Mouse (Mus musculus) lung, embryonic 16.5 days (tissue): Measurements from ENCODE around the gene Man2b2. TPM values are rescaled to one million over a fixed set of nuclear protein-coding genes. Genes with fewer than 3 reads are reported as not detected.

Source experiments
- ATAC-seq: fragments of 200-750 bp; cut with Nextera tagmentation; 2 replicates; pipeline ENCODE4 v1.8.0; 2017; ENCODE audit warnings: low read depth, mild to moderate bottlenecking, moderate library complexity
- H3K27ac ChIP-seq: fragments of 300-500 bp; sonication (generic); 2 replicates; pipeline ENCODE4 v1.5.1; 2014; ENCODE audit warnings: mild to moderate bottlenecking, control low read depth, low read length
- H3K27me3 ChIP-seq: fragments of 300-500 bp; sonication (generic); 2 replicates; pipeline ENCODE4 v1.6.1; 2014; ENCODE audit warnings: low read depth, low read length, mixed read lengths; ENCODE audit not compliant: control insufficient read depth, insufficient read depth
- H3K36me3 ChIP-seq: fragments of 300-500 bp; sonication (generic); 2 replicates; pipeline ENCODE4 v1.6.1; 2014; ENCODE audit warnings: low read length; ENCODE audit not compliant: control insufficient read depth, insufficient read depth
- H3K4me1 ChIP-seq: fragments of 300-500 bp; sonication (generic); replicated peaks from 2 replicates; pipeline ENCODE4 v1.6.1; 2014; ENCODE audit warnings: low read length, mixed read lengths; ENCODE audit not compliant: control insufficient read depth, insufficient read depth
- H3K4me2 ChIP-seq: fragments of 300-500 bp; sonication (generic); 2 replicates; pipeline ENCODE4 v1.6.1; 2014; ENCODE audit warnings: low read depth, low read length, control low read depth
- H3K4me3 ChIP-seq: fragments of 300-500 bp; sonication (generic); 2 replicates; pipeline ENCODE4 v1.5.1; 2014; ENCODE audit warnings: mild to moderate bottlenecking, low read length, control low read depth
- H3K9ac ChIP-seq: fragments of 300-500 bp; sonication (generic); 2 replicates; pipeline ENCODE4 v1.6.1; 2014; ENCODE audit warnings: low read length, control low read depth
- H3K9me3 ChIP-seq: fragments of 300-500 bp; sonication (generic); 2 replicates; pipeline ENCODE4 v1.6.1; 2016; ENCODE audit warnings: low read length; ENCODE audit not compliant: control insufficient read depth
- WGBS: fragments of 180-500 bp; shearing (Covaris S2); extraction: QIAGEN DNeasy Blood & Tissue Kit; methylation state at CpG from one replicate; pipeline ENCODE4 v1.1.7; 2014; 5-methylcytosine and 5-hydroxymethylcytosine counted together
- polyA plus RNA-seq: library from polyadenylated mRNA; unstranded; fragments of >200 nt; fragmentation: Nextera tagmentation; extraction: Ambion mirVana; gene quantifications from 2 replicates; pipeline ENCODE4 v1.2.1, GENCODE M21; 2015

The Man2b2 gene
- polyA plus RNA-seq, result 16.9 and 18.1 TPM in 2 replicates

- H3K4me3 ChIP-seq, result peak within 1 kb of the TSS; percentile 62
- no peaks in the 10 kb centered on the region for H3K9me3 ChIP-seq
- no peaks in the 10 kb centered on the region for H3K27me3 ChIP-seq
- 2% methylated on average over 46 of the region's 46 CpGs for WGBS
- no peaks in the 10 kb centered on the region for H3K36me3 ChIP-seq
- H3K9ac ChIP-seq, result peak within 1 kb of the TSS; percentile 73
- H3K4me2 ChIP-seq, result peak within 1 kb of the TSS; percentile 73
- peaks cover 5% of the 10 kb centered on the region for H3K4me1 ChIP-seq
- H3K27ac ChIP-seq, result no peak within 1 kb of the TSS
- ATAC-seq, result peak; percentile 95
These were observed at the start of gene Man2b2 for GRCm38 (mm10) chr5:36829913-36830879. Gene Man2b2 (minus strand): TSS chr5:36830653.

- H3K27ac ChIP-seq, result no peak overlapping the region
- H3K4me2 ChIP-seq, result no peak overlapping the region
- no peaks in the 10 kb centered on the region for H3K27me3 ChIP-seq
- no peak overlapping the region for H3K9ac ChIP-seq
- H3K36me3 ChIP-seq, result no peaks in the 10 kb centered on the region
- no peaks in the 10 kb centered on the region for H3K9me3 ChIP-seq
- H3K4me3 ChIP-seq, result no peak overlapping the region
- no peak for ATAC-seq
- no peaks in the 10 kb centered on the region for H3K4me1 ChIP-seq
- WGBS, result 80% methylated on average over 4 of the region's 4 CpGs
These were observed 48.3 kb upstream of the Man2b2 start for GRCm38 (mm10) chr5:36878801-36879200.

- Histone ChIP-seq H3K36me3 (no peaks in the 10 kb centered on the region), H3K27me3 (peaks cover 7% of the 10 kb centered on the region; the same call in 1 of the 2 replicates), H3K9ac (no peak overlapping the region), H3K4me1 (no peaks in the 10 kb centered on the region), H3K4me2 (no peak overlapping the region), H3K9me3 (no peaks in the 10 kb centered on the region), H3K27ac (no peak overlapping the region), H3K4me3 (no peak overlapping the region)
- ATAC-seq, result no peak
- 56% methylated on average over 2 of the region's 2 CpGs for WGBS
These were observed 47.2 kb upstream of the Man2b2 start for GRCm38 (mm10) chr5:36877641-36878040.

- Histone ChIP-seq H3K9ac (no peak overlapping the region), H3K27me3 (peaks cover 9% of the 10 kb centered on the region; the same call in 1 of the 2 replicates), H3K4me3 (no peak overlapping the region), H3K4me2 (no peak overlapping the region), H3K4me1 (no peaks in the 10 kb centered on the region), H3K9me3 (no peaks in the 10 kb centered on the region), H3K36me3 (no peaks in the 10 kb centered on the region), H3K27ac (no peak overlapping the region)
- no peak for ATAC-seq
- WGBS, result 57% methylated on average over 7 of the region's 7 CpGs
These were observed 46.4 kb upstream of the Man2b2 start for GRCm38 (mm10) chr5:36876777-36877396.

- H3K36me3 ChIP-seq, result no peaks in the 10 kb centered on the region
- no peaks in the 10 kb centered on the region for H3K9me3 ChIP-seq
- no peaks in the 10 kb centered on the region for H3K4me1 ChIP-seq
- no peak overlapping the region for H3K4me3 ChIP-seq
- no peak overlapping the region for H3K9ac ChIP-seq
- H3K27me3 ChIP-seq, result peaks cover 11% of the 10 kb centered on the region
- H3K4me2 ChIP-seq, result no peak overlapping the region
- no peak for ATAC-seq
- 73% methylated on average over 4 of the region's 4 CpGs for WGBS
- no peak overlapping the region for H3K27ac ChIP-seq
These were observed 45.5 kb upstream of the Man2b2 start for GRCm38 (mm10) chr5:36875956-36876355.

GRCm38 (mm10) chr5:36870916-36871315, 40.5 kb upstream of the Man2b2 start:
- Histone ChIP-seq H3K36me3 (no peaks in the 10 kb centered on the region), H3K9me3 (no peaks in the 10 kb centered on the region), H3K4me2 (no peak overlapping the region), H3K9ac (no peak overlapping the region), H3K4me3 (no peak overlapping the region), H3K4me1 (0 out of 2 replicates have a peak, but pooled peaks cover 2% of the 10 kb centered on the region), H3K27me3 (peaks cover 61% of the 10 kb centered on the region), H3K27ac (no peak overlapping the region)
- 79% methylated on average over 6 of the region's 6 CpGs for WGBS
- no peak for ATAC-seq

GRCm38 (mm10) chr5:36869578-36870236, 39.3 kb upstream of the Man2b2 start:
- Histone ChIP-seq H3K9ac (no peak overlapping the region), H3K4me1 (0 out of 2 replicates have a peak, but pooled peaks cover 2% of the 10 kb centered on the region), H3K36me3 (no peaks in the 10 kb centered on the region), H3K27ac (no peak overlapping the region), H3K27me3 (peaks cover 65% of the 10 kb centered on the region), H3K9me3 (no peaks in the 10 kb centered on the region), H3K4me2 (peak overlapping the region; percentile 22), H3K4me3 (peak overlapping the region; percentile 16; the same call in 1 of the 2 replicates)
- ATAC-seq, result no peak
- WGBS, result under 1% methylated on average over 52 of the region's 56 CpGs

- ATAC-seq, result no peak
- Histone ChIP-seq H3K9ac (no peak overlapping the region), H3K27me3 (peaks cover 65% of the 10 kb centered on the region), H3K27ac (no peak overlapping the region), H3K4me3 (no peak overlapping the region), H3K4me1 (0 out of 2 replicates have a peak, but pooled peaks cover 2% of the 10 kb centered on the region), H3K9me3 (no peaks in the 10 kb centered on the region), H3K4me2 (no peak overlapping the region), H3K36me3 (no peaks in the 10 kb centered on the region)
- WGBS, result 2% methylated on average over 7 of the region's 7 CpGs
These were observed 38.7 kb upstream of the Man2b2 start for GRCm38 (mm10) chr5:36869186-36869577.
